Mouse (Mus musculus): Measurements from ENCODE around the gene Cxcl15.

- TF ChIP-seq CTCF (IDR thresholded peaks at IDR 0.05; ENCODE audit: low read depth), result no peak
- TF ChIP-seq EP300 (IDR thresholded peaks at IDR 0.05; ENCODE audit: low read depth), result no peak
Measured at GRCm38 (mm10) chr5:90832145-90832767, 37.9 kb downstream of the Cxcl15 start.

All from liver, embryonic 14.5 days (tissue).